Mouse (Mus musculus): ENCODE measurements around the gene Gmfg. TPM values are rescaled to one million over a fixed set of nuclear protein-coding genes. Genes with fewer than 3 reads are reported as not detected.

Gene Gmfg
- total RNA-seq, 2 experiments from 2014 or later, result 7.1 to 7.5 TPM

DNA sequence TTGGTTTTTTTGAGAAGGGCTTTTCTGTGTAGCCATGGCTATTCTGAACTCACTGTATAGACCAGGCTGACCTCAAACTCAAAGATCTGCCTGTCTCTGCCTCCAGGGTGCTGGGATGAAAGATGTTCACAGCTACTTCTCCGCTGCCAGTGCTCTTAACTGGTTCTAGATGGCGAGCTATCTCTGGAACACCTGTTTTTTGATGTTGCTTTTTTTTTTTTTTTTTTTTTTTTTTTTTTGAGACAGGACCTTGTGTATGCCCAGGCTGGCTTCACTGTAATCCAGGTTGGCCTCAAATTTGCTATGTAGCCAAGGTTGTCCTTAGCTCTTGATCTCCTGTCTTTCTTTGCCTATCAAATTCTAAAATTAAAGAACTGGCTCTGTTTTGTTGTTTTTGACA is 1.5 kb downstream of the Gmfg start:
- no peak for DNase-seq

DNA sequence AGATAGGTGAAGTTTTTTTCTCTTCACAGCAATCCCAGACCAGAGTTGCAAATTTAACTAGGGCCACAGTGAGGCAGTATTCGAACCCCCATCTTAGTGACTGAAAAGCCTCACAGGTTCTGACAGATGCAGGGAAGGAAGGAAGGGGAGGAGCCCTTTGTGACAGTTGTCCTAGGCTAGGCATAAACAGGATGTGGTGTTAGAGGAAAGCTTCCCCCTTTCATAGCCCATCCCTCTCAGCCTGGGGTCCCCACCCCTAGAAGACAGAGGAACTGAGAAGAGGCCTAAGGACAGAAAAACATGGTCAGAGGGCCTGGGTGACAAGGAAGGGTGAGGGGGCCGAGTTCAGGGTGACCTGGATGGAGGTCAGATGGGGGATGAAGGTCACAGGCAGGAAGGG is 3.5 kb downstream of the Gmfg start:
- no peak for DNase-seq

DNA sequence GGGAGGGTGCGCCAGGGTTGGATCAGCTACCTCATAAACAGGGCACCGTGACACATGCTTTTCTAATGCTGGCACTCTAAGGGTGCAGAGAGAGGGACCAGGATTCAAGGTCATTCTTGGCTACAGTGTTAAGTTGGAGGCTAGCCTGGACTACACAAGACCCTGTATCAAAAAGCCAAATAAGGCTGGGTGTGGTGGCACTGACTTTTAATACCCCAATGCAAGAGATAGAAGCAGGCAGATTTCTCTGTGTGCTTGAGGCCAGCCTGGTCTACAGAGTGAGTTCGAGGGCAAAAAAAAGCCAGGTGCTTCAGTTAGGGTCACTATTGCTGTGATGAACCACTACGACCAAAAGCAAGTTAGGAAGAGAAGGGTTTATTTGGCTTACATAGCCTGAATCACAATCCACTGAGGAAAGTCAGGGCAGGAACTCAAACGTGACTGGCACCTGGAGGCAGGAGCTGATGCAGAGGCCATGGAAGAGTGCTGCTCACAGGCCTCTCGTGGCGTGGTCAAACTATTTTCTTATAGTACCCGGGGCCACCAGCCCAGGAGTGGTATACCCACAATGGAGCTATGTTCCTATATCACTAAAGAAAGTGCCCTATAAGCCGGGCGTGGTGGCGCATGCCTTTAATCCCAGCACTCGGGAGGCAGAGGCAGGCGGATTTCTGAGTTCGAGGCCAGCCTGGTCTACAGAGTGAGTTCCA is 4.7 kb downstream of the Gmfg start:
- no peak for DNase-seq

DNA sequence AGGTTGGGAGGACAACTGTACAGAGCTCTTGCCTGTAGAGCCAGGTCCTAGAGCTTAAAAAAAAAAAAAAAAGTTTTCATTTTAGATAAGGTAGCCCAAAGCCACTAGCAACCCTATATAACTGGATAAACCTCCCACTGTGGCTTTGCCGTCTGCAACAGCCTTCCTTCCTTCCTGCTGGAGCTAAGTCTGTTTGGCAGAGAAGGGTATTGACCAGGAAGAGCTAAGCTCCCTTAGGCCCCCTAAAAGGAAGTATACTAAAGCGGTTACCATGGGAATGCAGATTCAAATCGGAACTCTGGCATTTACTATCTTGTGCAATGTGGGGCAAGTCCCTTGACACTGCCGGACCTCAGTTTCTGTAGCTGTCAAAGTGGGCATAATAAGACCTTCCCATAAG is 5.4 kb downstream of the Gmfg start:
- no peak for DNase-seq

DNA sequence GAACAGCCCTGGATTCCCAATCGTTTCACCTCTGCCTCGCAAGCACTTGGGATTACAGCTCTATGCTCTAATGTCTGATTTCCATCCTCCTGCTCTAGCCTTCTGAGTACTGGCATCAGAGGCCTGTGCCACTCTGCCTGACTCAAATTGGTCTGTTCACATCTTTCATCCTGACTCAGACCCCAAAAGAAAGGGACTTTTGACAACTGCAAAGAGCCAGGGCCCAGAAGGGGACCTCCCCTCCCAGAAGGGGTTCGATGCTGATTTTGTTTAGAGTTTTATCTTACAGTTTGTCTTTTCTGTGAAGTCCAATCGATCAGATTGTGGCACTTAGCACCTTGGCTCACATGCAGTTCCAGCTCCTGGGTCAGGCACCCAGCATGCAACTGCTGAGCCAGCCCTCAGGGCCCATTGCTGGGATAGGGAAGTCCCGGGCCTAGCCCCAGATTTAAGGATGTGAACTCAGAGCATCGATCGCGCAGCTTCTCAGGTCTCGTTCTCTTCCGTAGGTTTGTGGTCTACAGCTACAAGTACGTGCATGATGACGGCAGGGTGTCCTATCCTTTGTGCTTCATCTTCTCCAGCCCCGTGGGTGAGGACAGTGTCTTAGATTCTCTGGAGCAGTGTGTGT is 7.2 kb downstream of the Gmfg start:
- DNase-seq, result no peak

DNA sequence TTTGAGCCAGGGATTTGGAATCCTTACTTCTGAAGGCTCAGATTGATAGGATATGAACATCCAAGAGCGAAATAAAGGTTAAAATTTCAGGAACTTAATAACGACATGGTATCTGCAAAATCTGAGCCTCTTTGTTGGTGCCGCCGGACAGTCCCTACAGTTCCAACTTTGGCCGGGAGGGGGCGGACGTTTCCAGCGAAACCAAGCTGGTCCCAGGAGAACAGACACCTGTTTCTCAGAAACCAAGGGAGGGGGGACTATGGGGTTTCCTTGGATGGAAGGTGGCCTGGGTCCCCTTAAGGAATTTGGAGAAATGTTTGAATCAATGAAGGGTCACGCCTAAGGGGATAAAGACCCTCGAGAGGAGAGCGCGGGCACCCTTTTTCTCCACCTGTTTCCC is 9.2 kb downstream of the Gmfg start:
- peak; percentile 88 for DNase-seq

DNA sequence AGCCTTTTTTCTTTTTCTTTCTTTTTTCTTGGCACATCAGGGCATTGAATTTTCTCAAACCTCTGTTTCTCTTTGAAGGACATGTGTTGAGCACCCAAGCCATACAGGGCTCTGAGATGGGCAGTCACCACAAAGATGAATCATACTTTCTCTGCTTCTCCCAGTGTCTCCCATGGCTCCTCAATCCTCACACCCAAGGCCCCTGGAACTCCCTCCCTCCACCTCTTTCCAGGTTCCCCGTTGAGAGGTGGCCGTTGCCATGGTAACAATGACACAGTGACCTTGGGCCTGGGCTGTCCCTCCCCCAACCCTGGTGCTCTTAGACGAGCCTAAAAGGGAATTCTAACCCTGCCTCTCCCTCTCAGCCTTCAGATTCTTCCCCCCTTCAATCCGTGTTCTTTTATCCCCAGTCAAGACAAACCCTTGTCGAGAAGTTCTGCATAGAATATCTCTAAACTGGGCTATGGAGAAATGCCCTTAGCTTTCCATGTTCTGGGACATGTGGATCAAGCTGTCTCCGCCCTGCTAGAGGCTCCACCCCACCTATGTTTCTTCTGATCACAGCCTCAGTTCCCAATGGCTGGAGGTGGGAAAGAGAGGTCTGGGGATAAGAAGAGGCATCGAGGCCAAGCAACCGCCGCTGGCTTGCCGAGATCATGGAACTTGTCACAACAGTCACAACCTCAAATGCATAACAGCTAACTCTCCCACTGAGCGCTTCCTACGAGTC is 10.0 kb downstream of the Gmfg start:
- DNase-seq, result no peak

DNA sequence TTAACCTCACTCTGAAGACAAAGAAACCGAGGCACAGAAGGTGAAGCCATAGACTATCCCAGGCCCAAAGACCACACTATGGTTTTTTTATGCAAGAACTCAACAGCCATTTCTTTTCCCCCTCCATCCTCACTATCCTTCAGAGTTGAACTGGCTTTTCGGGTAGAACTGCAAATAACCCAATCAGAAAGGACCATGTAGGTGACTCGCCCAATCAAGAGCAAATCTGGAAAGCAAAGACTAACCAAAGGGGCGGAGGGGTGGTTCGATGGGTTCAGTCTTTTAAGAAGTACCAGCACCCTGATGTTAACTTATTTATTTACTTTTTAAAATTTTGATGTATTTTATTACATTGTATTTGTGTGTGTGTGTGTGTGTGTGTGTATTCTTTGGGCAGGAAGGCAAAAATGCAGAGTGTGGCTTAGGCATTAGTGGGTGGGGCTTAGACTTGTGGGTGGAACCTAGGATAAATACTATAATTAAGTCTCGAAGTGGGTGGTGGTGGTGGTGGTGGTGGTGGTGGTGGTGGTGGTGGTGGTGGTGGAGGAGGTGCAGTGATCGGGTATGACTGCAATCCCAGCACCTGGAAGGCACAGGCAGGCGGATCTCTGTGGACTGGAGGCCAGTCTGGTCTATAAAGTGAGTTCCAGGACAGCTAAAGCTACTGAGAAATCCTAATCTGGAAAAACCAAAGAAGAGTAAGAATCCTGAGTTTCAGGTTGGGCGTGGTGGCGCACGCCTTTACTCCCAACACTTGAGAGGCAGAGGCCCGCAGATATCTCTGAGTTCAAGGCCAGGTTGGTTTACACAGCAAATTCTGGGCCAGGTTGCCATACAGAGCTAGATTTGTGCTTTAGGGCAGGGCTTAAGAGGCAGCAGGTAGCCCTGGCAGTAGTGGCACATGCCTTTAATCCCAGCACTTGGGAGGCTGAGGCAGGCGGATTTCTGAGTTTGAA is 10.9 kb downstream of the Gmfg start:
- no peak for DNase-seq

DNA sequence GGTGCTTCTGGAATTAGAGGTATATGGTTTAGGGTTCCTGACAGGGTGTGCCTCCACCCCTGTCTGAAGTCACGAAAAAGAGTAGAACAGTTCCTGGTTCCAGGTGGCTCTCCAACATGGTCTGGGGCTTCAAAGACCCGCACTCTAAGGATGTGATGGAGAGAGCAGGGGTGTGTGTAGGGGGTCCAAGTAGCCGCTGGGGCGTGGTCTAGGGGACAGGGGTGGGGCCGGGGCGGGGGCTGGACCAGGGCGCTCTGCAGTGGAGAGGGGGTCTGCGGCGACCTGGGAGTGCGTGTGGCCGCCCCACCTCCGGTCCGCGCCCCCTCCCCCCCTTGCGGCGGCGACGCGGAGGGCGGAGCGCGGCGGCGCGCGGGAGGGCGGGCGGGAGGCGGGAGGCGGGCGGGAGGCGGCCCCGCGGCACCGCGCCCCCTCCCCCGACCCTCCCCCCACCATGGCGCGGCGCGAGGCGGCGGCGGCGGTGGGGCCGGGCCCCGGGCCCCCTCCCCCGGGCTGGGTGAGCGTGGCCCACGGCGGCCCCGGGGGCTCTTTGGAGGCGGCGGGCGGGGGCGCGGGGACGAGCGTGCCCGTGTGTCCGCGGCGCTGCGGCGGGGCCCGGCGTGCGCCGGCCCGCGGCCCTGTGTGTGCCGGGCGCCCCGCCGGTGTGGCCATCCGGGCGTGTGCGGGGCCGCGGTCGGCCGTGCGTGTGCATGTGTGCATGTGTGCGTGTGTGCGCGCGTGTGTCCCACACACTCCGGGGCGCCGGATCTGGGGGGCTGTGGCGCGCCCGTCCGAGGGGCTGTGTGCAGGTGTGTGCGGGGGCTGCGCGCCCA is 14.5 kb downstream of the Gmfg start, which contains the start of gene Lrfn1:
Gene Lrfn1 (plus strand): TSS at position 450 of the 830 bp plus-strand sequence.
- DNase-seq, result no peak

DNA sequence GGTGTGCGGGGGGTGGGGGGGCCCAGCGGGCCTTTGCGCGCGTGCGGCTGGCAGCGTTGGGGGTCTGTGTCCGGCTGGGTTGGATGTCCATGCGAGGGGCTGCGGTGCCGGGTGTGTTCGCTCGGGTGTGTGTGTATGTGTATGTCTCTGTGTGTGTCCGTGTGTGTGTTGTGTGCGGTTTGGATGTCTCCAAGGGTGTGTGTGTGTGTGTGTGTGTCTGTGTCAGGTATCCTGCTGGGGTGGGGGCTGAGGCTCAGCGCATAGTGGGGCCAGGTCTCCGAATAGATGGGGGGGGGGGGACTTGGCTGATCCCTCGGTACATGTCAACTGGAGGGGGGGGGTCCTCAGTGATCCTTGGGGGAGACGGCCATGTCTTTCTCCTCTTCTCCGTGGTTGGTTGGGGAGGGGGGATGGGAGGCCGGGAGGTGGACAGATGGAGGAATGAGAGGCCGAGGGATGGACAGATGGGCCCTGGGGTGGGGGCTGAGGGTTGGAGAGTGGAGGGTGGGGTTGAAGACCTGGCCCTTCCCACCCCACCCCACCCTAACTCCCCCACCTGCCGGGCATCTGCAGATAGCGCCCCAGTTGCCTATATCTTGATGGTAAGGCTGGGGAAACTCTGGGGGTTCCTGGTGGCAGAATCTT is 15.2 kb downstream of the Gmfg start:
- no peak for DNase-seq

DNA sequence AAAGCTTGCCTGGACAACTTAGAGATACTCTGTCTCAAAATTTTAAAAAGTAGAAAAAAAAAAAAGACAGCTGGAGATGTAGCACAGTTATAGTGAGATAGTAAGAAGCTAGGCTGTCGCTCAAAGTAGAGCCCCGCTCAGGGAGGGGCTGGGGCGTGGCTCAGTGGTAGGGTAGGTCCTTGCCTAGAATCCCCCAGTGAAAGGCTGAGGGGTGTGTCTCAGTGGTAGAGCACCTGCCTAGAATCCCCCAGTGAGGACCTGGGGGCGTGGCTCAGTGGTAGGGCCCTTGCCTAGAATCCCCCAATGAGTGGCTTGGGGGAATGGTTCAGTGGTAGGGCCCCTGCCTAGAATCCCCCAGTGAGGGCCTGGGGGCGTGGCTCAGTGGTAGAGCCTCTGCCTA is 23.1 kb downstream of the Gmfg start:
- no peak for DNase-seq

DNA sequence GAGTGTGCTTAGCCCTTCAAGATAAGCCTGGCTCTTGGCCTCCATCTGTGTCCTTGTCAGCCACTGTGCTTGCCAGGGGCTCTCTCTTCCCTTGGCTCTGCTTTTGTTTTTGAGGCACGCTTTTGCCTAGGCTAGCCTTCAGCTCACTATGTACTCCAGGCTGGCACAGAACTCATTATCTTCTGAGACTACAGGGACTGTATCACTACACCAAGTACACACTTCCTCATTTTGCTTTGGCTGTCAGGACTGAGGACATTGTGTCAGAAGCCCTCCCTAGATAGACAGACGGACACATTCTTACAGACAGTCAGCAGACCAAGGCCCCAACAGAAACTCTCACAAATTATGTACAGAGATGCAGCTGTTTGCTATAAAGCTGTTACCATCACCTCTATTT is 25.5 kb downstream of the Gmfg start:
- DNase-seq, result no peak

DNA sequence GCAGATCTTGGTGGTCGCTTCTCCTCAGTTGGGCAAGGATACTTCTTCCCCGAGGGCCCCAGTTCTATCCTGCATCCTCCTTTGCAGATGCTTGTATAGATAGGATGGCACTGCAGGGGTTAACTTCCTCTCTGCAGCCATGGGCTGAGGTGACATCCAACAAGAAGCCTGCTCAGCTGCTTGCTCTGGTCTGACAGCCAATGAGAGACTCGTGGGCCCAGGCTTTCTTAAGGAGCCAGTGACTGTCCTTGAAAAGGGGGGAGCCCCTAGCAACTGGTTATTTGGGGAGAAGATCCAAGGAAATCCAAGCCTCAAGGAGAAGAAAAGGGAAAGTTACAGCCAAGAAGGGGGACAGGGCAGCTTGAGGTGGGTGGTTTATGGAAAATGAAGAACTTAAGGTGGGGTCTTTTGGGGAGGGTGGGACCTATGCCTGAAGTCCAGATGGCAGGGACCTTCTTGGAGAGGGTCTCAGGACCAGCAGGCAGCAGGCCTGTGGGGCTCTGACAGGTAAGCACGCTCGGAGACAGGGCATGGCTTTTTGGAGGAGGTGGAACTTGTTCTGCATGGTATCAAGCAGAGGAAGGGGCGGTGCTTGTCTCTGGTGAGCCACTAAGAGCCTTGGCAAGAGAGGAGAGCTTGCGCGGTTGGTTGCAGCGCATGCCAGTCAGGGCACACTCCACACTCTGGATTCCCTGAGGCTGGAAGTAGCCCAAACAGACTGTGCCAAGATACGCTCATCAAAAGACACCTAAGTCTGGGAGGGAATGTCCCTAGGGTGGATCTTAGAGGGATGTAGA is 27.4 kb downstream of the Gmfg start:
- DNase-seq, result peak; percentile 58

DNA sequence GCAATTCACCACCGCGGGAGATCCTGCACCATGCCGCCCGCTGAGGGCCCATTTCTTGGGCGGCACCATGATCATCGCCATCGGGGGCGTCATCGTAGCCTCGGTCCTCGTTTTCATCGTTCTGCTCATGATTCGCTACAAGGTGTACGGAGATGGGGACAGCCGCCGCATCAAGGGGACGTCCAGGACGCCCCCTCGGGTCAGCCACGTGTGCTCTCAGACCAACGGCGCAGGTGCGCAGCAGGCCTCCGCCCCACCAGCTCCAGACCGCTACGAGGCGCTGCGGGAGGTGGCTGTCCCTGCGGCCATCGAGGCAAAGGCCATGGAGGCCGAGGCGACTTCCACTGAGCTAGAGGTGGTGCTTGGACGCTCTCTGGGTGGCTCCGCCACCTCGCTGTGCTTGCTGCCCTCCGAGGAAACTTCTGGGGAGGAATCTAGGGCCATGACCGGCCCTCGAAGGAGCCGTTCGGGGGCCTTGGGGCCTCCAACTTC is 29.5 kb downstream of the Gmfg start:
- no peak for DNase-seq

DNA sequence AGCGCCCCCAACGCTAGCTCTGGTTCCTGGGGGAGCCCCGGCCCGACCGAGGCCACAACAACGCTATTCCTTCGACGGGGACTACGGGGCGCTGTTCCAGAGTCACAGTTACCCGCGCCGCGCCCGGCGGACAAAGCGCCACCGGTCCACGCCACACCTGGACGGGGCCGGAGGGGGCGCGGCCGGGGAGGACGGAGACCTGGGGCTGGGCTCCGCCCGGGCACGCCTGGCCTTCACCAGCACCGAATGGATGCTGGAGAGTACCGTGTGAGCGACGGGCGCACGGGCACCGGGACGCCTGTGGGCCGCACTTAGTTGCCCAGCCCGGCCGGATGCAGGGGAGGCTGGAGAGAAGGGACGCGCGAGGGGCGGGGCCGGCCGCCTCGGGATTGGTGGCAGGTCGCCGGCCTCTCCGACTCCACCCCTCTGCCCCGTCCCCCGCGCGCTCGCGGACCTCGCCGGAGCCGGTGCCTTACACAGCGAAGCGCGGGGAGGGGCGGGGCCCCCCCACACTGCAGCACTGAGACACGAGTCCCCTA is 30.0 kb downstream of the Gmfg start:
- peak; percentile 63 for DNase-seq

DNA sequence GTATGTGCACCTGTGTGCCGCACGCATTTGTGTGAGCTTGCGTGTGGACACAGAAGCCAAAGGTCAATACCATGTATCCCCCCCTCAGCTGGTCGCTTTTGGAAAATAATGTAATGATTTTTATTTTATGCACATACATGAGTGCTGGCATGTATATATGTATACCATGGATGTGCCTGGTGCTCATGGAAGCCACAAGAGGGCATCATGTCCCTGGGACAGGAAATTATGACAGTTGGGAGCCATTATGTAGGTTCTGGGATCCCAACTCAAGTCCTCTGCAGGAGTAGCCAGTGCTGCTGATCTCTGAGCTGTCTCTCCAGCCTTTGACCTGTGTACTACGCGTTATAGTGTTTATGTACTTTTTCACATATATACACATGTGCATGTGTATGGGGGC is 38.9 kb downstream of the Gmfg start:
- no peak for DNase-seq

DNA sequence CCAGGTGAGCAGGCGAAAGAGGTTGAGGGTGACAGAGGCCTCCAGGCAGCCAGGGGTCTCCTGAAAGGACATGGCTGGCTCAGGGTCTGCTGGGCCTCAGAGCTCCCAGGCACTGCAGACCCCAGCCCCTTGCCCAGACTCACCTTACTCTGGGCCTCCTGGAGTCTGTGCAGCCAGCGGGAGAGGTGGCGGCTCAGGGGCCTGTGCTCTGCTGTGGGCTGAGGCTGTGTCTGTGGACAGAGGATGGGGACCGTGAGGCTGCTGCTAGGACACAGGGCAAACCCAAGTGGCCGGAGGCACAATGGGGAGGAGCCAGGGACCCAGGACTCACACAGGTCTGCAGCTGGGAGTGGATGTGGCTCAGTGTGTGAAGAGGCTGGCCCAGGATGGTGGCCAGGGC is 40.1 kb downstream of the Gmfg start:
- DNase-seq, result no peak

DNA sequence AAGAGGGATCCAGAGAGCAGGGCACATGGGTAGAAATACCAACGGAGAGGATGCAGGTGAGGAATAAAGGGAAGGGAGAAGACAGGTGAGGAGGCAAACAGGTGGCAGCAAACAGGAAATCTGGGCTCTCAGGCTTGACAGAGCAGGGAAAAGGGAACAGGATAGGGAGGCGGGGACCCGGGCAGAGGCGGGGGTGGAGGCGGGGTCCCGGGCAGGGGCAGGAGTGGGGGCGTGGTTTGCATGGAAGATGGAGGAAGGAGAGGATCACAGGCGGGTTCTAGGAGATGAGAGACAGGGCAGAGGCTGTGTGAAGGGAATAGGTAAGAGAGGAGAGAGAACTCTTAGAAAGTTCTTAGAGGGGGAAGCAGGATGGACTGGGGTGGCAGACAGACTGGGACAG is 41.6 kb downstream of the Gmfg start:
- no peak for DNase-seq

DNA sequence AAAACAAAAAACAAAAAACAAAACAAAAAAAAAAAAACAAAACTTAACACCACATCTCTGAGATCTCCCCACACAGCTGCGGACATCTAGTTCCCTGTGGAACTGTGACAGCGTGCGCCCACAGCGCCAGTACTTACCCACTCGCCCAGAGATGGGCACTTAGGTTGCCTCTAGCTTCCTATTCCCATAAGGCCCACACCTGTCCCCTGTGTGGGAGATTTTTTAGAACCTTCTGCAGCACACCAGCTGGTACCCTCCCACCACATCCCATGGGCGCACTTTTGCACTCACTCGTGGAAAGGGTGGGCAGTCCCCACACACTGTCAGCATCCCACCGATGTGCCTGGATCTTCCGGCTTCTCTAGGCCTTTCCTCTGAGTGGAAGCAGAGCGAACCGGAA is 45.6 kb downstream of the Gmfg start:
- DNase-seq, result no peak

DNA sequence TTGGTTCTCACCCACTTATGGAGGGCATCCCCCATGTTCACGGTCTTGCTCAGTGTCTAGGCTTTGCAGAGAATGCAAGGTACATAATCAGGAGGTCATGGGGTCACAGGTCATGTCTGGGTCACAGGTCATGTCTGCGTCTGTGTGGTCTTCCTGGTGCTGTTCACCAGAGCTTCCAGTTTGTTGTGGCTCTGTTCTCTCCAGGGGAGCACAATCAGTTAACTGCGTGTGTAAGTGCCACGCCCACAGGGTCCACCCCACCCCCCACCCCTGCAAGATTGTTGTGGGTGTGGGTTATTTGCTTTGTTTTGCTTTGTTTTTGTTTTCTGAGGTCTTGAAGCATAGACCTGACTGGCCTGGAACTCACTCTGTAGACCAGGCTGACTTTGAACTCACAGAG is 46.9 kb downstream of the Gmfg start:
- no peak for DNase-seq
